Mouse (Mus musculus) gastrocnemius, postnatal 4 days (tissue): ENCODE measurements around the gene Slc46a3. TPM values are rescaled to one million over a fixed set of nuclear protein-coding genes. Genes with fewer than 3 reads are reported as not detected.

Experiments
- DNase-seq, 2 experiments: peaks; one replicate each; pipeline ENCODE4 v3.0.0; 2021 to 2022; ENCODE audit warnings: low spot score in 2 of 2, mixed read lengths in 2 of 2
- total RNA-seq, 2 experiments: library from RNA; stranded (reverse); gene quantifications; 2 replicates each; pipeline ENCODE4 v1.2.3; 2021

Slc46a3 gene
- total RNA-seq, 2 experiments from 2014 or later = 3.4 to 4.3 TPM

- DNase-seq = no peak
Observed at GRCm38 (mm10) chr5:147895436-147896198, 1.0 kb upstream of the Slc46a3 start.

DNA sequence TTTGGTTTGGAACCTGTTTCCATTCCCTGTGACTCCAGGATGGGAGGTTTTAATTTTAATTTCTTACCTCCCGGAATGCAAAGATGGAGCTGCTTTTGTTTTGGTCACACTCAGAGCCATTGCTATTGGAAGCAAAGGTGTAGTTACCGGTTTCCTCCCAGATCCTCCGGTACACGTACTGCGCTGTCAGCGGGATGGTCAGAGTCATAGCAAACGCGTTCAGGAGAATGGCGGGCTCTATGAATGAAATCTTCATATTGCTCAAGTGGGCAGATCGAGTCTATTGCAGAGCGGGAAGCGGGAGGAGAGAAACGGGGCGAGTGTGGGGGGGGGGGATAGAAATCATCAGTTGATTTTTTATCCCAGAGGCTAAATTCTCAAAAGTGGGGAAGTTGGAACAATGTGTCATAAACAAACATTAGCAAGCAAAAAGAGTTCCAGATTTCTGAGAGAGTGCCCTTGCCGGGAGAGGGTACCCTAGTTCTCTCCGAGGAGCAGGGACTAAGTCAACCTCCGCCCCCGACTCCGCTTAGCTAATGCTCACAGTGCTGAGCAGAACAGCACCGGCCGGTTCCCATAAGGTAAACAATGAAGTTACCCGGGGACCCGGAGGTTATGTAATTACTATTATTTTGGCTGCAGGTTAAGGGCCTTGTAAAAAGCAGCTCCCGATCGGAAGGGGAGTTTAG is 705 bp downstream of the Slc46a3 start:
- DNase-seq = no peak

DNA sequence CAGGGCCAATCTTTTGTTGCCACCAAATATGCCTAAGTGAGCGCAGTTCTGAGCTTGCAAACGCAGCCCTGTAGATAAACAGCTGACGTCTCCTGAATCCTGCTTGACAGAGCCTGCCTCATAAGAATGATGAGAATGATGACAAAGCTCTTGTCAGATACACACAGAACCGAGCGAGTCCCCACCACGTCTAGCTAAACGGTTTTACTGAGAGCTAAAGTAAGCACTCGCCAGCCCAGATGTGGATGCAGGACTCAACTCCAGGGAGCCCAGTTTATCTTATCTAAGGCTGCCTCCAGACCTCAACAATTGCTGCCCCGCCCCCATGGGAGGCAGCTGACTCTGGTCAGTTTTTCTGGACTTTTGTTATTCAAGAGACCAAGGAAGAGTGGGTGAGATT is 1.5 kb downstream of the Slc46a3 start:
- no peak for DNase-seq

- DNase-seq = no peak
Observed at GRCm38 (mm10) chr5:147892735-147893134, 1.9 kb downstream of the Slc46a3 start.

GRCm38 (mm10) chr5:147888313-147889297 is 6.0 kb downstream of the Slc46a3 start:
- DNase-seq = no peak

GRCm38 (mm10) chr5:147883581-147883980 is 11.0 kb downstream of the Slc46a3 start:
- no peak for DNase-seq

DNA sequence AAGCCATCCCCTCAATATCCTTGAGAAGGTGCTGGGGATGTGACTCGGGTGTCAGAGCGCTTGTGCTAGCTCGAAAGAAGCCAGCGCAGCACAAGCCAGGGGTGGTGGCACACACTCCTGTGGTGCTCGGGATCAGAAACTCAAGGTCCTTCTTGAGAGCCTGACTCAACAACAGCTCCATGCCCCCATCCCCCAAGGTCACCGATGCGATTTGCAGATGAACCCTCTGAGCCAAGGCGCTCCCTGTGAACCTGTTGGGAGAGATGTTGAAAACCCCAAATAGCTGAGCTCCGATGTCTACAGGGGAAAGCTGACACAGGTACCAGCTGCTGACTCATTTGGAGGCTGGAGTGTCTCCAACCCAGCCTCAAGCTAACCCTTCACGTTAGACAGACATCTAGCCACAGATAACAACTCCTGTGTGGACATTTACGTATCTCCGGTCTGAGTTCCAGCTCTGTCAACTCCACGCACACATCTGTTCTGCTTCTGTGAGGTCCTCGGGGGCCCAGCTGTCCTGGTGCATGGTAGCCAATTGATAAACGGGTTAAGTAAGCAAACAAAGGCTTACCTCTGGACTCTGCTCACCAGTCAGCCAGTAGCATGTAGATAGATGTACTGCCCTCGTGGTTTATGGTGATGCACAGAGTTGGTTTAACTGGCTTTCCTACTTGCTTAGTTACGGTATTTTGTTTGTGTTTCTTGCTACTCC is 14.5 kb downstream of the Slc46a3 start:
- DNase-seq = no peak

- DNase-seq = no peak
Observed at GRCm38 (mm10) chr5:147877520-147877919, 17.1 kb downstream of the Slc46a3 start.

DNA sequence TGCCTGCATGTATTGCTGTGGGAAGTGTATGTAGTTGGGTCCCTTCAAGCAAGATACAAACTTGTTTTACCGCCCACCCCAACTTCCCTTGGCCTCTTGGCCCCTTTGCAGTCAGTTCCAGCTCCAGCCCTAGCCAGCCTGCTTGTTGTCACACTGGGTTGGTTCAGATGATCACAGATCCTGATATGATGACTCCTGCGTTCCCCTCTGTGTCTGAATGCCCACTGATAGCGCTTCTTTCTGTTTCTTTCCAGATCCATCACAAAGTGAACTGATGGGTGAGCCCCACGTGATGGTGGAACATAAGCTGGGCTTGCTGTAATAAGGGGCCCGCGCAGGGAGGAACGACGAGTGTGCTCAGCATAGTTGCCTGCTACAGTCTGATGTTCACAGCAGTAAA is 19.4 kb downstream of the Slc46a3 start:
- DNase-seq = no peak

- DNase-seq = no peak
Observed at GRCm38 (mm10) chr5:147874491-147875065, 20.0 kb downstream of the Slc46a3 start.

- DNase-seq = no peak
Observed at GRCm38 (mm10) chr5:147871091-147871820, 23.4 kb downstream of the Slc46a3 start.

- no peak for DNase-seq
Observed at GRCm38 (mm10) chr5:147870296-147870695, 24.3 kb downstream of the Slc46a3 start.

DNA sequence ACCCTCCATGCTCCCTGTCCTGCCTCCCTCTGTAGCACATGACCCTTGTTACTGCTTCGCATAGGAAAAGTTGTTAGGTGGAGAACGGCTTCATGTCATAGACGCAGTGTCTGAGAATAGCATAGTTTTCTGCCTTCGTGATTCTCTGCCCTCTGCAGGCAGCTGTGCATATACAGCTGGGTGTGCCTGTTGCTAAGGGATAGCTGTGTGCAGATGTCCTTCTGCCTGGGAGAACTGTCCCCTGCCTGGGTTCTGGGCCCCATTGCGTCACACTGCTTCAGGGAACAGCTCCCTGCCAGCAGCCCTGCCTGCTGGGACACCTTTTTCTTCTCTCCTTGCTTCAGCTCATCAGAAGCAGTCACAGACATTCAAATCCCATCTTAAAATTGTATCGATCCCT is 25.0 kb downstream of the Slc46a3 start:
- DNase-seq = no peak

- no peak for DNase-seq
Observed at GRCm38 (mm10) chr5:147868674-147869073, 25.9 kb downstream of the Slc46a3 start.

DNA sequence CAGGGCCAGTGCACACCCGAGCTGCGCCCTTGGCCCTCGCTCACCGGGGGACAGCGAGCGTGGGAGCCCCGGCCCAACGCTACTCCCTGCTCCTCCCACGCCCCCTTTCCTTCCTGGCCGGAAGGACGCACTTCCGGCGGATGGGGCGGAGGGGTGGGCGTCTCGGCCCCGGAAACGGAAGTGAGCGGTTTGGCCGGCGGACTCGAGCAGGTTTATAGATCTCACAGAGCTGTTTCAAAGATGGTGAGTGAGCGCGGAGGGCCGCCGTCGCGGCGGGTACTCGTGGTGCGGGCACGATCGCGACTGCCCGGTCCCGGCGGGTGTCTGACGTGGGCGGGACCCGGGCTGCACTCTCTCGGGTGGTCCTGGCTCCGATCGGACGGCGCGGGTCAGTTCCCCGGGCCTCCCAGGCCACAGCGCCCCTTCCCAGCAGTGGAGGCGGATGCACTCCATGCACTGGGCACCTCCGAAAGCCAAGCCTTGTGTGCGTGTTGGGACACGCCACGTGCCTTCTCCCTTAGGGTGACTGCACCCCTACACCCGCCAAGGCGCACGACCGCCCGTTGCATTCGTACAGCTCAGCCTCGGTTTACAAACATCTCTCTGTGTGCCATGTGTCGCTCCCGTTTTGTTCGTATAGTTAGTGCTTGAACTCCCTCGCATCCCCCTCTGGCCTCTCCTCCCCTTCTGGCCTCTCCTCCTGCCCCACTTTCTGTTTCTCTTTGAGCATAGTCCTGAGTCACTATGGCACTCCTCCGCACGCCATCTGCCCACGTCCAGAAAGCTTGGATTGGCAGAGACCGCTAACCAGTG is 34.0 kb downstream of the Slc46a3 start, which contains the start of gene Pomp:
TSS of gene Pomp (plus strand) at position 13 of the 813 bp plus-strand sequence.
- DNase-seq = peak; percentile 77 to 91

GRCm38 (mm10) chr5:147860076-147860448 is 34.6 kb downstream of the Slc46a3 start:
- no peak for DNase-seq

DNA sequence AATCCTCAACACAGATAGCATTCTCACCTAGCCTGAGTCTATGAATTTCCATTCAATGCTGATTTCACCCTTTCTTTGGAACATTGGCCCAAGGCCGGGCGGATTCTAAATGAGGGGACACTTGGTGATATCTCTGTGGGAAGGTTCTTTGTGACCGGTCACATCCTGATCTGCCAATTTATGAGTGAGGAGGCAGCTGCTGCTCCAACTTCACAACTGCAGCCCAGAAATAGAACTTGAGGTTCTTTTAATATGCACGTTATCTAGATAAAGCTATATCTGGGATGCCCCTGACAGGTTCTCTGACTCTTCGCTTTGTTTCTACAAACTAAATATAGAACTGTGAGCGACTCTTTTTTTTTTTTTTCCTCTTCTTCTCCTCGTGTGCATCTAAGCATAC is 44.4 kb downstream of the Slc46a3 start:
- no peak for DNase-seq

DNA sequence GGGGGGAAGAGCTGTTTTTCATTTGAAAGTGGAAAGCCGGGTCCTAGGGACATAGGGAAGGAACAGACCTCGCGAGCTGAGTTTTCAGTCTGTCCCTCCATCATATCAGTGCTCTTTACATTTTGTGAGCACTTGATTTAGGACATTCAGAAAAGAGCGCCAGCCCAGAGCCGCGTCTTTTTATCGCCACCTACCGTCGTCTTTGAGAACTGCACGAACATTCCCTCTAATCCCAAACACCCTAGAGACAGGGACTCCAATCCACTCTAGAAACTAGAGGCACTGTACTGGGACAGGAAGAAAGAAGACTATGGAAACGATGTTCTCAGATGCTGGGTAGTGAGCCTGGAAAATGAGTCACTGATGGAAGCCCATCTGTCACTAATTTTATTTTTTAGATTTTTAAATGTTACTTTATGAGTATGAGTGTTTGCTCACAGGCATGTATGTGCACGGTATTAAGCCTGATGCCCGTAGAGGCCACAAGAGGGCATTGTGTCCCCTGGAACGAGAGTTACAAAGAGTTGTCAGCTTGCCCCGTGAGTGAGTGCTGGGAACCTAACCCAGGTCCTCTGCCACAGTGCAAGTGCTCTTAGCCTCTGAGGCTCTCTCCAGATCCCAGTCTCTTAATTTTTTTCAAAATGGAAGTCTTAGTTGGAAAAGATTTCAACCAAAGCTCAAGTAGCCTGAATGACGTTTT is 46.3 kb downstream of the Slc46a3 start:
- peak; percentile 52 to 56 for DNase-seq
